Mouse (Mus musculus): Measurements from ENCODE around the gene Socs7.
A peak's percentile ranks its signal among the peaks of the same experiment; 100 is the strongest.

- TF ChIP-seq CTCF (IDR thresholded peaks at IDR 0.05; ENCODE audit: extremely low read depth, insufficient read depth, low read length) (peak; percentile 89), POLR2A (IDR thresholded peaks at IDR 0.05; ENCODE audit: extremely low read depth, insufficient read depth, low read length) (no peak)
Observed at GRCm38 (mm10) chr11:97399958-97400710, 37.8 kb downstream of the Socs7 start.

Data from cortical plate, adult 2 months (tissue).